Comparison of ENCODE assay signal across 31 mouse cellular contexts in genomic region chr4:96339550-96339949, GRCm38 (mm10). TPM values are rescaled to one million over a fixed set of nuclear protein-coding genes. Genes with fewer than 3 reads are reported as not detected.
"Had no signal": no experiment of that assay in that cellular context is flagged by ENCODE, and none has a peak within 500 bp of the region (broad histone marks: within the 10 kb centered on the region; RNA-seq: fewer than 3 reads in every experiment).

No protein-coding gene starts in this region.

- H3K4me1 ChIP-seq: limb, embryonic 12.5 days; limb, embryonic 15.5 days; liver, embryonic 15.5 days; lung, embryonic 15.5 days; megakaryocyte, embryonic 14.5 days; midbrain, embryonic 10.5 days; midbrain, embryonic 13.5 days; neural tube, embryonic 13.5 days had no signal

- H3K4me2 ChIP-seq: limb, embryonic 12.5 days; limb, embryonic 15.5 days; liver, embryonic 11.5 days; liver, embryonic 15.5 days; lung, embryonic 15.5 days; midbrain, embryonic 13.5 days; neural tube, embryonic 13.5 days had no signal

- H3K9me3 ChIP-seq: limb, embryonic 12.5 days; limb, embryonic 15.5 days; liver, embryonic 15.5 days; lung, embryonic 15.5 days; midbrain, embryonic 10.5 days; midbrain, embryonic 13.5 days; neural tube, embryonic 13.5 days had no signal

- ATAC-seq: hindbrain, postnatal 0 days; inflammation-experienced regulatory T-cells, adult 6 months; intestine, embryonic 16.5 days; midbrain, embryonic 13.5 days; midbrain, embryonic 16.5 days had no signal

- H3K4me3 ChIP-seq: layer of hippocampus, adult 2 months; limb, embryonic 12.5 days; limb, embryonic 15.5 days; liver, embryonic 15.5 days; lung, embryonic 15.5 days; megakaryocyte, embryonic 14.5 days; midbrain, embryonic 10.5 days; midbrain, embryonic 13.5 days; myocyte; neural tube, embryonic 13.5 days had no signal

- H3K36me3 ChIP-seq: limb, embryonic 12.5 days; limb, embryonic 15.5 days; liver, embryonic 15.5 days; lung, embryonic 15.5 days; midbrain, embryonic 10.5 days; midbrain, embryonic 13.5 days; neural tube, embryonic 13.5 days had no signal

- H3K27me3 ChIP-seq: limb, embryonic 12.5 days; limb, embryonic 15.5 days; liver, embryonic 15.5 days; lung, embryonic 15.5 days; megakaryocyte, embryonic 14.5 days; midbrain, embryonic 13.5 days; neural tube, embryonic 13.5 days had no signal

- H3K27ac ChIP-seq: hindbrain, postnatal 0 days; layer of hippocampus, adult 2 months; limb, embryonic 12.5 days; limb, embryonic 15.5 days; liver, embryonic 15.5 days; lung, embryonic 15.5 days; midbrain, embryonic 10.5 days; midbrain, embryonic 13.5 days; neural tube, embryonic 13.5 days; stomach, postnatal 0 days had no signal

- H3K9ac ChIP-seq: limb, embryonic 12.5 days; limb, embryonic 15.5 days; liver, embryonic 15.5 days; lung, embryonic 15.5 days; midbrain, embryonic 13.5 days; neural tube, embryonic 13.5 days had no signal

- DNase-seq: layer of hippocampus, adult 9-11 months; left cerebral cortex, postnatal 4 days; lung, adult 18-20 months; lung, postnatal 10 days; lung, postnatal 36 days; retina, postnatal 1 day; right cerebral cortex, postnatal 4 days; thymus, adult 2 months; thymus, postnatal 14 days; thymus, postnatal 4 days had no signal

RNA-seq across cellular contexts. Expression of gene Cyp2j11, which starts 8.9 kb away (rescaled TPM):
- total RNA-seq: hindbrain, postnatal 0 days; layer of hippocampus, adult 2 months; left cerebral cortex, postnatal 14 days; left cerebral cortex, postnatal 4 days; monocyte, adult 5-6 weeks; neutrophil, adult 5-6 weeks had no signal
- polyA plus RNA-seq: hindbrain, postnatal 0 days; inflammation-experienced regulatory T-cells, adult 6 months; intestine, embryonic 16.5 days; large intestine, adult 2 months; limb, embryonic 12.5 days; limb, embryonic 15.5 days; liver, embryonic 11.5 days; liver, embryonic 15.5 days; lung, embryonic 15.5 days; midbrain, embryonic 10.5 days; midbrain, embryonic 13.5 days; midbrain, embryonic 16.5 days; myocyte; neural tube, embryonic 13.5 days; stomach, embryonic 14.5 days; stomach, postnatal 0 days had no signal
